Mouse (Mus musculus) neural tube, embryonic 12.5 days (tissue): Measurements from ENCODE around the gene Itprid2. TPM values are rescaled to one million over a fixed set of nuclear protein-coding genes. Genes with fewer than 3 reads are reported as not detected.

Experiments used
- ATAC-seq: fragments of 200-750 bp; cut with Nextera tagmentation; 2 replicates; pipeline ENCODE4 v1.8.0; 2017; ENCODE audit warnings: low read depth, mild to moderate bottlenecking, moderate TSS enrichment, moderate library complexity; ENCODE audit not compliant: low FRiP score
- H3K27ac ChIP-seq: fragments of 300-500 bp; sonication (generic); 2 replicates; pipeline ENCODE4 v1.5.1; 2016
- H3K27me3 ChIP-seq: fragments of 300-500 bp; sonication (generic); replicated peaks from 2 replicates; pipeline ENCODE4 v1.6.1; 2016; ENCODE audit warnings: mild to moderate bottlenecking
- H3K36me3 ChIP-seq: fragments of 300-500 bp; sonication (generic); 2 replicates; pipeline ENCODE4 v1.6.1; 2016; ENCODE audit warnings: mild to moderate bottlenecking
- H3K4me1 ChIP-seq: fragments of 300-500 bp; sonication (generic); 2 replicates; pipeline ENCODE4 v1.6.1; 2016
- H3K4me2 ChIP-seq: fragments of 300-500 bp; sonication (generic); replicated peaks from 2 replicates; pipeline ENCODE4 v1.6.1; 2016; ENCODE audit warnings: mild to moderate bottlenecking
- H3K4me3 ChIP-seq: fragments of 300-500 bp; sonication (generic); 2 replicates; pipeline ENCODE4 v1.5.1; 2016
- H3K9ac ChIP-seq: fragments of 300-500 bp; sonication (generic); 2 replicates; pipeline ENCODE4 v1.6.1; 2016; ENCODE audit warnings: mild to moderate bottlenecking
- H3K9me3 ChIP-seq: fragments of 300-500 bp; sonication (generic); 2 replicates; pipeline ENCODE4 v1.6.1; 2016; ENCODE audit warnings: mild to moderate bottlenecking
- WGBS: fragments of 180-500 bp; shearing (Covaris S2); methylation state at CpG from one replicate; pipeline ENCODE4 v1.1.7; 2016; 5-methylcytosine and 5-hydroxymethylcytosine counted together
- polyA plus RNA-seq: library from polyadenylated mRNA; unstranded; fragments of >200 nt; fragmentation: Nextera tagmentation; extraction: Ambion mirVana; gene quantifications from 2 replicates; pipeline ENCODE4 v1.2.1, GENCODE M21; 2016

Gene Itprid2
- polyA plus RNA-seq, 1 experiment from 2014 or later: 11.5 TPM

DNA sequence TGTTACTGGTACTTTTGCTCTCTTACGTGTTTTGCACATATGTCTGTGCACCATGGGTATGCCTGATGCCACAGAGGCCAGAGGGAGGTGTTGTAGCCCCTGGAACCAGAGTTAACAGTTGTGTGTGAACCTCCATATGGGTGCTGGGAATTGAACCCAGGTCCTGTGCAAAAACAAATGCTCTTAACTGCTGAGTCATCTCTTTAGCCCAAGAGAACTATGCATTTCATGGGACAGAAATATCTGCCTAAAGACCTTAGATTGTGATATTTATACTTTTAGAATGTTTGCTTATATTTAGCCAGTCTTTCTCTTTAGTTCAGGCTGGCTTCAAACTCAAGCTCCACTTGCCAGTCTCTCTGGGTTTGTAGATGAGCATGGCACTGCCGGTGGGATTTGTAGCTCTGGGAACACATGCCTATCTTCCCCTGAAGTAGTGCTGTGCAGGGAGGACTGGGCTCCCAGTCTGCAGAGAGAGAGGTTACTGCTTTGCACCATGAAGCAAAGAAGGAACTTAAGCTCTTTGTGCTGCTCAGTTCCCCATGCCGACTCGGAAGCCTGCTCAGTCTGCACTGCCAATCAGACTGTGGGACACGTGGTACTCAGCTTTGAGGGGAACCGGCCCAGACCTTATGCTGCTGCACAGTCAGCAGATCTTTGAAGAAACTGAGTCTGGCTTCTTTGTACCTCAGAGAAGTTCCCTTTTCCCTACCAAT is 18.1 kb downstream of the Itprid2 start:
- H3K9me3 ChIP-seq: no peaks in the 10 kb centered on the region
- H3K27ac ChIP-seq: no peak overlapping the region
- H3K4me1 ChIP-seq: no peaks in the 10 kb centered on the region
- H3K27me3 ChIP-seq: no peaks in the 10 kb centered on the region
- no peak overlapping the region for H3K4me2 ChIP-seq
- WGBS: 80% methylated on average over 6 of the region's 6 CpGs
- H3K4me3 ChIP-seq: no peak overlapping the region
- peaks cover 17% of the 10 kb centered on the region for H3K36me3 ChIP-seq
- H3K9ac ChIP-seq: no peak overlapping the region
- ATAC-seq: no peak

DNA sequence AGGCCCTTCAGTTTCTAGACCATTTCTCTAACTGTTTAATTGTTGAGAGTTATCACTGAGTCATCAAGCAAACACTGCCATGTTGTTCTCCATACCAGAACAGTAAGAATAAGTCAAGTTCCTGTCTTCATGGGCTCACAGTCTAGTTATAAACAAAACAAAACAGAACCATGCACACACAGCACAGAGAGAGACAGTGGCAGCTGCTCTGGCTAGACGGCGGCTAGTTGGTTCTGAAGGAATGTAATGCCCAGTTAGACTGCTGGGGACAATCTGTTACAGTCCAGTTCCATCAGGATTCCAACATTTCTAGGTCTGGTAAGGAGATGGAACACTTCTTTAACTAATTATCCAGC is 18.6 kb downstream of the Itprid2 start:
- Histone ChIP-seq H3K4me2 (no peak overlapping the region), H3K9me3 (no peaks in the 10 kb centered on the region), H3K27ac (no peak overlapping the region), H3K36me3 (peaks cover 18% of the 10 kb centered on the region), H3K27me3 (no peaks in the 10 kb centered on the region), H3K4me3 (no peak overlapping the region), H3K4me1 (no peaks in the 10 kb centered on the region), H3K9ac (no peak overlapping the region)
- WGBS: 86% methylated on average over 2 of the region's 2 CpGs
- no peak for ATAC-seq

DNA sequence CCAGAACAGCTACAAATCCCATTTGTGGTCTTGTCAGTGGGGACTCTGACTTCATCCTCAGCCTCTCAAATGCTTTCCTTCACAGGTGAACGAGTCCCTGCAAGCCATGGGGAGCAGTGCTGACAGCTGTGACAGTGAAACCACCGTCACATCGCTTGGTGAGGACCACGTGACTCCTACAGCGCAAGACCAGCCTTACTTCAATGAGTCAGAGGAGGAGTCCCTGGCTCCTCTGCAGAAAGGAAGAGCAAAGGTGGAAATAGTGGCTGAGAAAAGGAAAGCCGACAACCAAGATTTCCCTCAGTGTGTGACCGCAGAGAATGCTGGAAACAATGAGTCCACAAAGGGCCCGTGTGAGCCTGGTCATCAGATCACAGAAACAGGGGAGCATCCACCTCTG is 21.9 kb downstream of the Itprid2 start:
- Histone ChIP-seq H3K9ac (no peak overlapping the region), H3K4me2 (no peak overlapping the region), H3K27ac (no peak overlapping the region), H3K4me1 (no peaks in the 10 kb centered on the region), H3K9me3 (no peaks in the 10 kb centered on the region), H3K27me3 (no peaks in the 10 kb centered on the region), H3K36me3 (peaks cover 34% of the 10 kb centered on the region), H3K4me3 (no peak overlapping the region)
- 86% methylated on average over 8 of the region's 8 CpGs for WGBS
- ATAC-seq: no peak

DNA sequence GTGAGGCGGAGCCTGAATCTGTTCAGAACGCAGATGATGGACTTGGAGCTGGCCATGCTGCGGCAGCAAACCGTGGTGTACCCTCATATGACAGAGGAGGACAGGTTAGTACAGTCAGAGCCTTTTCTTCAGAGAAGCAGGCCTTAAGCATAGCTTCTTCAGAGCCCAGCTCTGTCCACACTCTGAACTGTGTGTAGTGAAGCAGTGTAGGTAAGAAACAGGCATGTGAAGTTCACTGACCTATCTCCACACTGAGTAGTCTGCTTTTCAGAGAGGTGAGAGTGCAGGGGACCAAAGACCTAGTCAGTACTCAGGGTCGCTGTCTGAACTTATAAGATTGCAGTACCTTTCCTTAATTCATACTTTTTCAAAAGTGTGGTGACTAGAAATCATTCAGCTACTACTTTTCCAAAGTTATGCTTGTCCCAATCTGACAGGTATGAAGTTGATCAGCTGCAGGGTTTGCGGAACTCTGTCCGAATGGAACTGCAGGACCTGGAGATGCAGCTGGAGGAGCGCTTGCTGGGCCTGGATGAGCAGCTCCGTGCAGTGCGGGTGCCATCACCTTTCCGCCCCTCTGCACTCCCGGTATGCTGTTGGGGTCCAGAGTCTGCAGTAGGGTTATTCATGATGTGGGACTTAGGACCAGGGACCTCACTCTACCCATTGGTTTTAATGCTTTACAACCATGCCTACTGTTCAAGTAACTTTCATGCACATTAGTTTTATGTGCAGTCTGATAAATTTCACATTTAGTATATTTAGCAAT is 25.4 kb downstream of the Itprid2 start:
- Histone ChIP-seq H3K4me3 (no peak overlapping the region), H3K36me3 (peaks cover 37% of the 10 kb centered on the region), H3K4me2 (no peak overlapping the region), H3K9me3 (no peaks in the 10 kb centered on the region), H3K27ac (no peak overlapping the region), H3K9ac (no peak overlapping the region), H3K27me3 (no peaks in the 10 kb centered on the region), H3K4me1 (no peaks in the 10 kb centered on the region)
- WGBS: 72% methylated on average over 12 of the region's 12 CpGs
- no peak for ATAC-seq

DNA sequence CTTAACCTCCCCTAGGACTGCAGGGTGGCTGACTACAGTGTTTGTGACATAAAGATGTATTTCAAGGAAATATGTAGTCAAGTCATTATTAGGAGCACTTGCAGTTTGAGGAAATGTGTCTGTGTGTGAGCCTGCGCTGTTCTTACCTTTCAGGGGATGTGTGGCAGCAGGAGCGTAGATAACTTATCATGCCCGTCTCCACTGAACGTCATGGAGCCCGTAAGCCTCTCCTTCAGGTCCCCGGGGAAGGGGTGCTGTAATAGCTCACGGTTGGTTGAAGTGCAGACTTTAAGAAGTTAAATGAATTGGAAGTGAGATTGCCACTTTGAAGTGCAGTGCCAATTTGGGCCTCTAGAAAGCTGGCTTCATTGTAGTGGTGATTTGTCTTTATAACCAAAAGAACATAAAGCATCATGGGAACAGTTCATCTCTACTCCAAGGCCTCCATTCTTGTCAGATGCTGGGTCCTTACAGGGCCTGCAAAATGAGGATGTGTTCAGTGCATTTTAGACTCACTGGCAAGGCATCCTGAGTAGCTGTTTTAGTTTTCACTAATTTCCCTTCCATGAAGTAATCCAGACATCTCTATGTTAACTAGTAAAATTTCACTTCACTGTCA is 26.4 kb downstream of the Itprid2 start:
- Histone ChIP-seq H3K4me1 (no peaks in the 10 kb centered on the region), H3K27ac (no peak overlapping the region), H3K36me3 (peaks cover 38% of the 10 kb centered on the region), H3K27me3 (no peaks in the 10 kb centered on the region), H3K9ac (no peak overlapping the region), H3K4me2 (no peak overlapping the region), H3K9me3 (no peaks in the 10 kb centered on the region), H3K4me3 (no peak overlapping the region)
- no peak for ATAC-seq
- 34% methylated on average over 7 of the region's 7 CpGs for WGBS

DNA sequence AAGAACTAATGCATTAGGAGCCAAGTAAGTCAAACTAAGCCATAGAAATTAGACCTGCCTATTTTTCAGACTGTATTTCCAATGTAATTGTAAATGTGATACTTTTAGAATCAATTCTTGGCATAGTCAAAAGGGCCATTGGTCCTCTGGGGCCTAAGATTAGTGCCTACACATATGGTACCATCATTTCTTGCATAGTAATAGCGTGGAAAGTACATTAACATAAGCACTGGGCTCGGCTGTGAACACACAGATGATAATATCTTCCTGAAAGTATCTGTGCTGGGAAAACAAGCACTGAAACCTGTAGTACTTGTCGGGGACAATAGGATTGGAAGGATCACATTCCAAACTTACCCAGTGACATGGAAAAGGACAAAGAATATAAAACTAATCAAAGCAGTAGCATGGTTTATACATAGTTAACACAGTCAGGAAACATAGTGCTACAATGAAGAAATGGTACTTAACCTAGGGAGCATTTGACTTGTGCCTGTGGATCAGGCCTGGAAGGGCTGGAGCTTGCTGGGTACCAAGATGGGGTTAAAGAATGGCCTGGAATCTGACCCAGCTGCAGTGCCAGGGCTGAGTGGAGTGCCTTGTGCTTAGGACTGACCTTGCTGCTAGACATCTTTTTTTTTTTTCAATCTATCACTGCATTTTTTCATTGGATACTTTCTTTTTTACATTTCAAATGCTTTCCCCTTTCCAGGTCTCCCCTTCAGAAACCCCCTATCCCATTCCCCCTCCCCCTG is 29.6 kb downstream of the Itprid2 start:
- Histone ChIP-seq H3K36me3 (peaks cover 18% of the 10 kb centered on the region), H3K9ac (no peak overlapping the region), H3K4me1 (no peaks in the 10 kb centered on the region), H3K9me3 (no peaks in the 10 kb centered on the region), H3K27ac (no peak overlapping the region), H3K4me2 (no peak overlapping the region), H3K27me3 (no peaks in the 10 kb centered on the region), H3K4me3 (no peak overlapping the region)
- ATAC-seq: no peak
- 70% methylated on average over 3 of the region's 3 CpGs for WGBS

DNA sequence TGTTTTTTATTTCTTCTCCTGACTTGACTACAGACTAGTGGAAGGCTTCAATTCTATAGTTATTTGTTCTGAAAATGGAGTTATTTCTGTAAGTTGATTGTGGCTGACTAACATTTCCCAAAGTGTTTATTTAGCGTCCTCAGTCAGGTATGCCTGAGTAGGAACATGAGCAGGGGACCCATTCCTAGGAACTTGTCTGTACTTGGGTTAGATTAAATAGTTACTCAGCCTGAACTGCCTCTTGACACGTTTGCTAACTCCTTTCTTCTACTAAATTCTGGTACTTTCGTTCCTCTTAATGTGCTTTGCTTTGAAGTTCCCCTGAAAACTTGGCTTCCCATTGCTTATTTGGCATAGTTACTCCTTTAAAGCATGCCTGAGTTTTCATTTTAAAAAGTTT is 30.3 kb downstream of the Itprid2 start:
- ATAC-seq: no peak
- Histone ChIP-seq H3K4me1 (no peaks in the 10 kb centered on the region), H3K27ac (no peak overlapping the region), H3K4me2 (no peak overlapping the region), H3K4me3 (no peak overlapping the region), H3K27me3 (no peaks in the 10 kb centered on the region), H3K9me3 (no peaks in the 10 kb centered on the region), H3K36me3 (peaks cover 15% of the 10 kb centered on the region), H3K9ac (no peak overlapping the region)
- 80% methylated on average over 3 of the region's 3 CpGs for WGBS

DNA sequence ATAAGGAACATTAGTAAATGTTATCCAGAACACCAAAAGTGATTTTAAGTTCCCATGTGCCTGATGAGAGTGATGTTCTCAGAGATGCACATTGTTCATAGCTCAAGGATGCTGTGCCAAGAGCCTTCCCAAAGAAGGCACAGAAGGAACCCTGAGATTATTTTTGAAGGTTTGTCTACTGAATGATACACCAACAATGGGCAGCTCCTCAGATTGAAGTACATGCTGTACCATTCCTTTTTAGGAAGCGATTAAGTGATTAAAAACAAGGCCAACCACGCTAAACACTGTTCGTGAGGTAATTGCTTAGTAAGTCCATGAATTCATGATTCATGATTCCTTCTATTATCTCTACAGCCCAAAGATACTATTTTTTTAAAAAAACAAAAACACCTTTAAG is 40.1 kb downstream of the Itprid2 start:
- H3K27ac ChIP-seq: no peak overlapping the region
- no peak overlapping the region for H3K9ac ChIP-seq
- no peaks in the 10 kb centered on the region for H3K9me3 ChIP-seq
- 90% methylated on average over 3 of the region's 3 CpGs for WGBS
- no peak for ATAC-seq
- H3K27me3 ChIP-seq: no peaks in the 10 kb centered on the region
- no peaks in the 10 kb centered on the region for H3K4me1 ChIP-seq
- no peaks in the 10 kb centered on the region for H3K36me3 ChIP-seq
- no peak overlapping the region for H3K4me3 ChIP-seq
- no peak overlapping the region for H3K4me2 ChIP-seq

DNA sequence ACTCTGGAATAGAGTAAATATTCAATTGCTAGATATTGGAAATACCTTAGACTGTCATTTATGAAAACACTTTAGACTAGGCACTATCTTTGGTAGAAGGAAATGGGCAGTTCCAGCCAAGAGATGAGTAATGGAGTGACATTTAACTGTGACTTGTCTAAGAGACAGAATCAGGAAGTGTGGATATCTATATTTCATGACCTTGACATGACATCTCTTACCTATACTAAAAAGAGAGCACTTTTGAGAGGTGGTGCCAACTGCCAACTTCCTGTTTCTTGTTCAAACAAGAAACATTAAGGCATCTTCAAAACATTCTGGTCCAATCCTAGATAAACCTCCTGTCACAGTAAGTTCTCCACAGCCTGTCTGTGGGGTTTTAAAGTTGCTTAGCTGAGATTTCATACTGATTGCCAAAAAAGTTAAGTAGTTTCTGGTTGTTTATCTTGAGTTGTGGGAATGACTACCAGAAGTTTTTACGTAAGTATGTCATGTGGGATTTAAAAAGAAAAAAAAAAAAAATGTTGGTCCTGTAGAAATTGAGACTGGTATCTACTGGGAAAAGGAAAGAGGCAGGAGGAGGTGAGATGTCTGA is 42.6 kb downstream of the Itprid2 start:
- WGBS: 95% methylated on average over 1 of the region's 1 CpGs
- H3K27ac ChIP-seq: no peak overlapping the region
- H3K4me2 ChIP-seq: no peak overlapping the region
- ATAC-seq: no peak
- no peaks in the 10 kb centered on the region for H3K9me3 ChIP-seq
- no peaks in the 10 kb centered on the region for H3K4me1 ChIP-seq
- H3K9ac ChIP-seq: no peak overlapping the region
- H3K36me3 ChIP-seq: no peaks in the 10 kb centered on the region
- no peaks in the 10 kb centered on the region for H3K27me3 ChIP-seq
- H3K4me3 ChIP-seq: no peak overlapping the region

DNA sequence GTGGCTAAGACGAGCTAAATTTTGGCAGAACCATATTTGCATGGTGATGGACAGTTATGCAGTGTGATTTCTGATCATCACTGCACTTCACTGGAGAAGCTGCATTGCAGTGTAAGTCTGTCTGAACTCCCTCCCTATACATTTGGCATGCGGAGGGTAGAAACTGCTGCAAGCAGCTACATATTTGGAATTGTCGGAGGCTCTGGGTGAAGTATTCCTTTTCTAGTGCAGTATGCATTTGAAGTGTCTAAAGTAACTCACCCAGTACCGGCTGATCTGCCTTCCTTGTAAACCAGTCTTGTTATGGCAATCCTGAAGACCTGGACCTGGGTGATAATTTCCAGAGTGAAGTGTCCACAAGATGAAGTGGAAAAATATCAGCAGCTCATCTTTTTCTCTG is 46.5 kb downstream of the Itprid2 start:
- Histone ChIP-seq H3K27ac (no peak overlapping the region), H3K4me1 (no peaks in the 10 kb centered on the region)
- ATAC-seq: no peak

DNA sequence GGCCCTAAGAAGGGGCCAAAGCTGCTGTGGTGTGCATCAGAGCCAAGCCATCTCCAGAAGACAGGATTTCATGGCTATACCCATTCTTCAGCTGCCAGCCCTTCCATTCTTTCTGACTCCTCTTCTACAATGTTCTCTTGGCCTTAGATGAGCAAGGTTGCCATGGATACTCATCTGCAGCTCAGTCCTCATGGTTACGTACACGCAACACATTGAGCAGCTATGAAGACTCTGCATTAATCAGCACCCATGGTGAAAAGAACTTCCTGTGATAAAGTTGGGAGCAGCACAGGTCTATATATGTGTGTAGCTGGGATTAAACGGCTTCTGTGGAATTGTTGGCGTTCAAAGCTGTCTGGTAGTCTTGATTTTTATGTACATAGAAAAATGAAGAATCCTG is 48.1 kb downstream of the Itprid2 start:
- H3K9me3 ChIP-seq: no peaks in the 10 kb centered on the region
- H3K4me1 ChIP-seq: no peaks in the 10 kb centered on the region
- H3K4me2 ChIP-seq: no peak overlapping the region
- no peak for ATAC-seq
- H3K9ac ChIP-seq: no peak overlapping the region
- no peak overlapping the region for H3K27ac ChIP-seq
- WGBS: 85% methylated on average over 4 of the region's 4 CpGs
- no peak overlapping the region for H3K4me3 ChIP-seq
- no peaks in the 10 kb centered on the region for H3K27me3 ChIP-seq
- H3K36me3 ChIP-seq: no peaks in the 10 kb centered on the region

More for the DNA sequence above, 46.5 kb downstream of the Itprid2 start:
- H3K27me3 ChIP-seq: no peaks in the 10 kb centered on the region
- no peak overlapping the region for H3K4me2 ChIP-seq
- H3K9me3 ChIP-seq: no peaks in the 10 kb centered on the region
- no peak overlapping the region for H3K4me3 ChIP-seq
- no peak overlapping the region for H3K9ac ChIP-seq
- 90% methylated on average over 4 of the region's 4 CpGs for WGBS
- no peaks in the 10 kb centered on the region for H3K36me3 ChIP-seq

DNA sequence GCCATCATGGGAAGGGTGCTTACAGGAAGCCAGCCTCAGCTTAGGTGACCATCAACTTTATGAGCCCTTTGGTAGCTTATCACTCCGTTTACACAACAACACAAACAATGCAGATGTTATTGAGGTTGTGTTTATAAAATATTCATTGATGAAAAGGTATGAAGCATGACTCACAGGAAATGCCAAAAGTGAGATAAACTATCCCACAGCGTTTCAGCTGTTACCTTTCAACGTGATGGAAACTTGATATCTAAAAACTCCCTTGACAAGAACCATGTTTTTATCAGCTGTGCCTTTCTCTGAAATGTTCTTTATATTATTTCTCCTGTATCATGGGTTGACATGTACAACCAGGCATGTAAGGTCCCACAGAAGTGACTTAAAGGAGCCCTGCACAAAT is 55.7 kb downstream of the Itprid2 start:
- no peak overlapping the region for H3K4me2 ChIP-seq
- H3K36me3 ChIP-seq: no peaks in the 10 kb centered on the region
- WGBS: 78% methylated on average over 3 of the region's 3 CpGs
- H3K27me3 ChIP-seq: no peaks in the 10 kb centered on the region
- no peak overlapping the region for H3K4me3 ChIP-seq
- no peak for ATAC-seq
- no peak overlapping the region for H3K27ac ChIP-seq
- no peaks in the 10 kb centered on the region for H3K9me3 ChIP-seq
- H3K9ac ChIP-seq: no peak overlapping the region
- no peaks in the 10 kb centered on the region for H3K4me1 ChIP-seq
